Mouse (Mus musculus): ENCODE results near the gene Cit. TPM values are rescaled to one million over a fixed set of nuclear protein-coding genes. Genes with fewer than 3 reads are reported as not detected.

Gene Cit
- polyA plus RNA-seq, 1 experiment, result 14.1 TPM

DNA sequence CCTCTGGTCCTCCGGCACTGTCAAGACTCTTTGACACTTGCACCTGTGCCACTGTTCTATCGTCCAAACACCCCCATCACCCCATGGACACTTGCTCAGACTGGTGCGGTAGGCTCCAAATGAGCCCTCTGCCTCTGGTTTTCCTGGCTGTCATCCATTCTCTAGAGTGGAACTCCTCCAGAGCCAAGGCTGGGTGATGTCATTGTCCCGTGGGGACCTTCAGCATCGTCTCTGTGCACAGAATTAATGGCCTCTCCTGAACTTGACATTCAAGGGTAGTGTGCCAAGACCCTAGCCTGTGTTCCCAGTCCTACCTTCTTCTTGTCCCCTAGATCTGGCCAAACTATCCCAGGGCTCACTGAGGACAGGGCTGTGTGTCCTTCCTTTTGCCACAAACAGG lies 70.4 kb downstream of the Cit start:
- TF ChIP-seq CTCF (IDR thresholded peaks at IDR 0.05; ENCODE audit: borderline replicate concordance, control insufficient read depth, extremely low read depth, insufficient read depth, low read length, poor library complexity) (no peak), POLR2A (IDR thresholded peaks at IDR 0.05; ENCODE audit: control insufficient read depth, extremely low read depth, insufficient read depth, low read length, poor library complexity) (no peak)
- H3K4me3 ChIP-seq (ENCODE audit: control insufficient read depth, insufficient read depth, low read length), result no peak overlapping the region
- no peaks in the 10 kb centered on the region for H3K27me3 ChIP-seq (ENCODE audit: control insufficient read depth, insufficient read depth, low read length)
- 97% methylated on average over 5 of the region's 5 CpGs for WGBS
- H3K4me1 ChIP-seq (replicated peaks; ENCODE audit: control insufficient read depth, insufficient read depth, low read length), result no peaks in the 10 kb centered on the region
- DNase-seq, result no peak
- H3K36me3 ChIP-seq (ENCODE audit: control insufficient read depth, insufficient read depth, low read length), result no peaks in the 10 kb centered on the region; the same call in 1 of the 2 replicates
- no peak overlapping the region for H3K27ac ChIP-seq (ENCODE audit: control insufficient read depth, insufficient read depth, low read length)

DNA sequence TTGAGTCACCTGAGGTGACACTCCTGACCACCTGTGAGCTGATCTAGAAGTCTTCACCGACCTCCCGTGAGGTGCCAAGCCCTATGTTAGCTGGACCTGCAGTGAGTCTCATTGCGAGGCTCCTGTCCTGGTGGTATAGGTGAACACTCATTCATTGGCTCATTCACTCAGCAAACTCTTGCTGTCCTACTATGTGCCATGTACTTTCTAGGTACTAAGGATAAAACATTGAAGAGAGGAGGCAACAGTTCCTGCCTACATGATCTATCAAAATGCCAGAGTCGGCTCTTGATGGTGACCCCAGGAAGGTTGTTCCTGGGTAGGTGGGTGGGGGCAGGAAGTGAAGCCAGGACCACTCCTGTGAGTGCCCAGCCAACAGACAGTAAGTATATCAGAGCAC lies 72.9 kb downstream of the Cit start:
- WGBS, result 94% methylated on average over 4 of the region's 4 CpGs
- TF ChIP-seq POLR2A (IDR thresholded peaks at IDR 0.05; ENCODE audit: control insufficient read depth, extremely low read depth, insufficient read depth, low read length, poor library complexity) (no peak), CTCF (IDR thresholded peaks at IDR 0.05; ENCODE audit: borderline replicate concordance, control insufficient read depth, extremely low read depth, insufficient read depth, low read length, poor library complexity) (no peak)
- Histone ChIP-seq H3K4me1 (replicated peaks; ENCODE audit: control insufficient read depth, insufficient read depth, low read length) (no peaks in the 10 kb centered on the region), H3K4me3 (ENCODE audit: control insufficient read depth, insufficient read depth, low read length) (no peak overlapping the region), H3K27me3 (ENCODE audit: control insufficient read depth, insufficient read depth, low read length) (no peaks in the 10 kb centered on the region), H3K36me3 (ENCODE audit: control insufficient read depth, insufficient read depth, low read length) (no peaks in the 10 kb centered on the region), H3K27ac (ENCODE audit: control insufficient read depth, insufficient read depth, low read length) (no peak overlapping the region)
- no peak for DNase-seq

DNA sequence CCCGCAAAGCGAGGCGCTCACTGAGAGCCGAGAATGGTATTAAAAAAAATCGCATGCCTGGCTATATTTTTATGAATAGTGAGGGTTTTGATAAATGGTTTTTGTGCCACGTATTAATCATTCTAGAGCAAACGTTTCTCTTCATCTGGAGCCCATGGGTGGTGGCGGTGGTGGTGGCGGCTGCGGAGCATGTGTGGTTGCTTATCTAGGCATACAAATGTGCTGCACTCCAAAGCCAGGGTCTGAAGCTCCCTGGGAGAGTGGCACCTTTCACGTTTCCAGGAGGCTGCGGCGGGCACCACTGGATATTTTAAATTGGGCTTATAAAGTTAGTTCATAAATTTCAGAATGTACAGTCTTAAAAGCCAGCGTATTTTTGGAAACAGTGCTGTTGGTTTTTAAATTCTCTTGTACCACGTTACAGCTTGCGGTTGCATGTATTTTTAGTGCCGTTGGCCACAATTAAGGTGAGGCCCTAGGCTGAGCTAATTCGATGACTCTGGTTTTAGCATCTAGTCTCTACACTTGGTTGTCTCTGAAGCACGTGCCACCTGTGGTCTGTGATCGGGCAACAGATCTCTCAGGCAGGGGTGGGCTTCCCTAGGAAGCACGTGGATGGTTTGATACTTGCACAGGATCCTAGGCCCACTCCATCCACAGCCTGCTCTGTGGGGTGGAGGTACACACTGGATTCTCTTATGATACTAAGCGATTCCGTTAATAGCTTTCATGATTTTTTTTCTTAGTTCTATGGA lies 73.7 kb downstream of the Cit start:
- H3K27me3 ChIP-seq (ENCODE audit: control insufficient read depth, insufficient read depth, low read length), result no peaks in the 10 kb centered on the region
- TF ChIP-seq CTCF (IDR thresholded peaks at IDR 0.05; ENCODE audit: borderline replicate concordance, control insufficient read depth, extremely low read depth, insufficient read depth, low read length, poor library complexity), result no peak
- TF ChIP-seq POLR2A (IDR thresholded peaks at IDR 0.05; ENCODE audit: control insufficient read depth, extremely low read depth, insufficient read depth, low read length, poor library complexity), result no peak
- H3K4me1 ChIP-seq (replicated peaks; ENCODE audit: control insufficient read depth, insufficient read depth, low read length), result no peaks in the 10 kb centered on the region
- 96% methylated on average over 23 of the region's 23 CpGs for whole genome bisulfite sequencing
- H3K36me3 ChIP-seq (ENCODE audit: control insufficient read depth, insufficient read depth, low read length), result no peaks in the 10 kb centered on the region
- H3K4me3 ChIP-seq (ENCODE audit: control insufficient read depth, insufficient read depth, low read length), result no peak overlapping the region
- DNase-seq, result no peak
- no peak overlapping the region for H3K27ac ChIP-seq (ENCODE audit: control insufficient read depth, insufficient read depth, low read length)

DNA sequence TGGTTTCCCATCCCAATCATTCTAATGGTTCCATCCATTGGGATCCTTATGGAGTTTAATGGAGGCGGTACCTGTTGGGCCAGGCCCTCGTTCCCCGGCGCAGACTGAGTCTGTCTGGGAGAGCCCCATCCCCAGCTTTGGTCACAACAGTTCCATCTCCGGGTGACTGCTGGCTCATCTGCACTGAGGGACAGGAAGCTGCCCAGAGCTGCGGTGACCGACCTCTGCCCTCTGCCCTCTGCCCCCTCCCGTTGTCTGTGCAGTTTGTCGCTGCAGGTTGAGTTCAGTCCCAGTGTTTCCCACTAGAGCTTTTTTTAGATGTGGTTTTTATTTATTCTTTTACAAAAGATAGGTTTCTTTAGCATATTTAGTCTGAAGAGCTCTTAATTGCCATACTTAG lies 76.9 kb downstream of the Cit start:
- H3K36me3 ChIP-seq (ENCODE audit: control insufficient read depth, insufficient read depth, low read length), result peaks cover 7% of the 10 kb centered on the region
- no peaks in the 10 kb centered on the region for H3K27me3 ChIP-seq (ENCODE audit: control insufficient read depth, insufficient read depth, low read length)
- no peak overlapping the region for H3K4me3 ChIP-seq (ENCODE audit: control insufficient read depth, insufficient read depth, low read length)
- no peak for DNase-seq
- WGBS, result 92% methylated on average over 9 of the region's 9 CpGs
- no peak for TF ChIP-seq POLR2A (IDR thresholded peaks at IDR 0.05; ENCODE audit: control insufficient read depth, extremely low read depth, insufficient read depth, low read length, poor library complexity)
- TF ChIP-seq CTCF (IDR thresholded peaks at IDR 0.05; ENCODE audit: borderline replicate concordance, control insufficient read depth, extremely low read depth, insufficient read depth, low read length, poor library complexity), result no peak
- no peak overlapping the region for H3K27ac ChIP-seq (ENCODE audit: control insufficient read depth, insufficient read depth, low read length)
- no peaks in the 10 kb centered on the region for H3K4me1 ChIP-seq (replicated peaks; ENCODE audit: control insufficient read depth, insufficient read depth, low read length)

DNA sequence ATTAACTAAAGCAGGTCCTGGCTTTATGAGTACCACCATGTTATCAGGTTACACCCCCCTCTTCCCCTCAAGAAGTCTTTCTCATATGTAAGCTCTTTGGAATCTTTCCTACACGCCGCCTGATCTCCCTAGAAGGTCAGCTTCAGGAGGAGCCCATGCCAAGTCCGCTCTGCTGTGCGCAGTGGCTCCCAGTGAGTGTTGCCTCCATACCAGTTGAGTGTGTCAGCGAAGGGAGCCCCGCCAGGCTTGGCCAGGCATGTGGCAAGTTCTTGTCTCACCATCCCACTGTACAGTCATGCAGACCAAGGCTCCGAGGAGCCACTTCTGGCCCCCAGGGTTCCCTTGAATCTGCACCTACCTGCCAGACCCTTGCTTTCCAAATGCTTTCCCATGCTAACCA lies 79.9 kb downstream of the Cit start:
- H3K36me3 ChIP-seq (ENCODE audit: control insufficient read depth, insufficient read depth, low read length), result peaks cover 9% of the 10 kb centered on the region
- WGBS, result 98% methylated on average over 7 of the region's 7 CpGs
- TF ChIP-seq CTCF (IDR thresholded peaks at IDR 0.05; ENCODE audit: borderline replicate concordance, control insufficient read depth, extremely low read depth, insufficient read depth, low read length, poor library complexity), result no peak
- no peak for TF ChIP-seq POLR2A (IDR thresholded peaks at IDR 0.05; ENCODE audit: control insufficient read depth, extremely low read depth, insufficient read depth, low read length, poor library complexity)
- no peaks in the 10 kb centered on the region for H3K27me3 ChIP-seq (ENCODE audit: control insufficient read depth, insufficient read depth, low read length)
- no peaks in the 10 kb centered on the region for H3K4me1 ChIP-seq (replicated peaks; ENCODE audit: control insufficient read depth, insufficient read depth, low read length)
- no peak for DNase-seq
- no peak overlapping the region for H3K4me3 ChIP-seq (ENCODE audit: control insufficient read depth, insufficient read depth, low read length)
- H3K27ac ChIP-seq (ENCODE audit: control insufficient read depth, insufficient read depth, low read length), result no peak overlapping the region

DNA sequence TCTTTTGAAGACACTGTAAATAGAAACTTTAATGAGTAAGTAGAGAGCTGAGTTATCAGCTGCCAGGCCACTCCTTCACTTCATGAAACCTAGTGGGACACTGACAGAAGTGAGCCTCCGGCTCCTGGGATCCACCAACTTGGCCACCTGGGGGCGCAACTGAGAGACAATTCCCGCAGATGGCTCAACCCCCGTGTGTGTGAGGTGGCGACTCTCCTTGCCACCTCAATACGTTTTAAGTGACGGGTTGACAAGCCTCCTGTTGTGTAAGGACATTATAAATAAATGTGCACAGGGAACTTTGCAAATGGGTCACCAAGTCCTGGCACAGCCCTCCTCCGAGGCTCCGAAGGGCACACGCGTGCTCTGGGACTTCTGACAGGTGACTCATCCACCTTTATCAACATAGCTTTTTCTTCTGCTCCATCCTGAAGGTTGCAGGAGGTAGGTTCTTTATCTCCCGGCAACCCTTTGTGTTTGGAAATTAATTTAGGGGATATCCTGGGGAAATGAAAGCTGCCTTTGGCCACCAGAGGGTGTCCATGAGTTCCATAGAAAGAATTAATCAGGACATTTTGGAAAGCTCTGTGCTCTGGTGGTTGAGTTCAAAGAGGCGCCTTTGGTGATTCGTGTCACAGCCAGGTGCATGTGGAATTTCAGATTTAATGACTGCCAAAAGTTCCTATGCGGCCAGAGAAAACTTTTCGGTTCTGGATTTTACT lies 83.9 kb downstream of the Cit start:
- no peaks in the 10 kb centered on the region for H3K27me3 ChIP-seq (ENCODE audit: control insufficient read depth, insufficient read depth, low read length)
- peaks cover 9% of the 10 kb centered on the region for H3K36me3 ChIP-seq (ENCODE audit: control insufficient read depth, insufficient read depth, low read length)
- no peaks in the 10 kb centered on the region for H3K4me1 ChIP-seq (replicated peaks; ENCODE audit: control insufficient read depth, insufficient read depth, low read length)
- WGBS, result 96% methylated on average over 16 of the region's 16 CpGs
- H3K27ac ChIP-seq (ENCODE audit: control insufficient read depth, insufficient read depth, low read length), result no peak overlapping the region
- H3K4me3 ChIP-seq (ENCODE audit: control insufficient read depth, insufficient read depth, low read length), result no peak overlapping the region
- no peak for DNase-seq
- no peak for TF ChIP-seq CTCF (IDR thresholded peaks at IDR 0.05; ENCODE audit: borderline replicate concordance, control insufficient read depth, extremely low read depth, insufficient read depth, low read length, poor library complexity)
- no peak for TF ChIP-seq POLR2A (IDR thresholded peaks at IDR 0.05; ENCODE audit: control insufficient read depth, extremely low read depth, insufficient read depth, low read length, poor library complexity)
